Mouse (Mus musculus): ENCODE data around the gene Auts2. TPM values are rescaled to one million over a fixed set of nuclear protein-coding genes. Genes with fewer than 3 reads are reported as not detected.

Gene Auts2
- polyA plus RNA-seq, 1 experiment from 2014 or later = 69.8 TPM

DNA sequence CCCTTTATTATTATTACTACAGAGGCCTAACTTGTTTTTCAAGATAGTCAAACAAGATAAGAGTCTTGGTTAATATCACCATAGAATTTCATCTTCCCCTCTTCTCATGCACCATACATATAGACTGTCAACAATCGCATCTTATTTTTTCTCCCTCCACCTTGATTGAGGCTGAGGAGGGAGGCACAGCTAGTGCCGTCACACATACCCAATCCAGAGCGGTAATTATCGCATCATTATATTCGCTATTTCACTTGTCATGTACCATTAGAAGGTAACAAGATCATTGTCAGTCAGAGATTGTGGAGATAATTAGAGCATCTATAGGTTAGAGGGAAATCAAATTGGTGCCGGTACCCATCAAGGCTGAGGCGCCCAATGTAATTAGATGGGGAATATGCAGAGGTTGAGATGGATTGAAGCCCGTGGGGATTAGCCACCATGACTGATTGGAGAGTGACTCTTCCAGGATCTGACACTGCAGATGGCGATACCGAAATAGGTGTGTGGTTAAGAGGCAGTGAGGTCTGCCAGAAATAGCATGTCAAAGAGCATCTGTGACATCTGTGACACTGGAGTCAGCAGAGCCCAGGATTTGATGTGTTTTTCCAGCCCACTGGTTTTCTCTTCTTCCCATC is 1107.8 kb downstream of the Auts2 start:
- 0 out of 2 replicates have a peak, but pooled peaks cover 5% of the 10 kb centered on the region for H3K4me1 ChIP-seq
- H3K27me3 ChIP-seq = no peaks in the 10 kb centered on the region
- H3K27ac ChIP-seq = no peak overlapping the region
- no peaks in the 10 kb centered on the region for H3K9me3 ChIP-seq
- 75% methylated on average over 10 of the region's 10 CpGs for WGBS
- peaks cover 37% of the 10 kb centered on the region for H3K36me3 ChIP-seq
- ATAC-seq (ENCODE audit: insufficient number of reproducible peaks, insufficient read depth, low FRiP score, low TSS enrichment, low read depth) = no peak
- H3K9ac ChIP-seq = no peak overlapping the region
- H3K4me3 ChIP-seq = no peak overlapping the region
- no peak overlapping the region for H3K4me2 ChIP-seq

DNA sequence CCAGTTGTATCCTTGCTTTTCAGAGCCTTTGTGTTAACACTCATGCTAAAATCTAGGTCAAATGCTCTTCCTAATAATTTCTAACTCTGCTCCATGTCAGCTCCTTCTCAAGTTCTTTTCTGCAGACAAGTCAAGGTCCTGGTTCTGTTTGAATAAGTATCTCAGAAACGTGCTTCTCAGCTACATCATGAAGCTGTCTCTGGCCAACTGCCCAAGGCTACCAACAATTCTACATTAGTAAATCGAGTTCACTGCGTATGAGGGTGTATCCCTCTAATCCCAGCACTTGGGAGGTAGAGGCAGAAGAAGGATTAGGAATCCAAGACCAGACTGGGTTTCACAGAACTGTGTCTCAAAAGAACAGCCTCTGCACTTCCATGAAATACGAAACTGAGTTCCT is 1109.9 kb downstream of the Auts2 start:
- peaks cover 5% of the 10 kb centered on the region; the same call in 1 of the 2 replicates for H3K4me1 ChIP-seq
- H3K4me3 ChIP-seq = no peak overlapping the region
- no peak overlapping the region for H3K4me2 ChIP-seq
- H3K36me3 ChIP-seq = peaks cover 16% of the 10 kb centered on the region
- H3K27ac ChIP-seq = no peak overlapping the region
- no peak for ATAC-seq (ENCODE audit: insufficient number of reproducible peaks, insufficient read depth, low FRiP score, low TSS enrichment, low read depth)
- H3K27me3 ChIP-seq = peaks cover 5% of the 10 kb centered on the region; the same call in 1 of the 2 replicates
- no peaks in the 10 kb centered on the region for H3K9me3 ChIP-seq
- WGBS = 86% methylated on average over 4 of the region's 4 CpGs
- H3K9ac ChIP-seq = no peak overlapping the region

DNA sequence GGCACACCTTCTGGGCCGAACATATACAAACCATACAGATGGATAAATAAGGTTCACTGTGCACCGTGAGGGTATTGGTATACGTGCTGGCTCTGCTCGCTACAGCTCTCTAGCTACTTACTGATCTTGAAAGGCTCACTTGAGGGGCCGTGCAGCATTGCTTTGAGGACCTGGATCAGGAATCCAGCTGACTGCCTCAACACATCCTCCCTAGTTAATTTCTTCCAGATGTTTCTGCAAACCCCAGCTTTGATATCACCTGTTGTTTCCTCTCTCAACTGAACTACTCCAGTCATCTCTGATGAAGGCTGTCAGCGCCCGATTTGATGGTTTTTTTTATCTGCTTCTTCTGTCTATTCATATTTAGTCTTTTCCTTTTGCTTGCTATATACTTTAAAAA is 1111.2 kb downstream of the Auts2 start:
- ATAC-seq (ENCODE audit: insufficient number of reproducible peaks, insufficient read depth, low FRiP score, low TSS enrichment, low read depth) = no peak
- Histone ChIP-seq H3K9ac (no peak overlapping the region), H3K27me3 (peaks cover 5% of the 10 kb centered on the region; the same call in 1 of the 2 replicates), H3K4me2 (no peak overlapping the region), H3K4me1 (peaks cover 5% of the 10 kb centered on the region; the same call in 1 of the 2 replicates), H3K9me3 (no peaks in the 10 kb centered on the region), H3K36me3 (peaks cover 8% of the 10 kb centered on the region), H3K27ac (no peak overlapping the region), H3K4me3 (no peak overlapping the region)
- WGBS = 40% methylated on average over 7 of the region's 7 CpGs

DNA sequence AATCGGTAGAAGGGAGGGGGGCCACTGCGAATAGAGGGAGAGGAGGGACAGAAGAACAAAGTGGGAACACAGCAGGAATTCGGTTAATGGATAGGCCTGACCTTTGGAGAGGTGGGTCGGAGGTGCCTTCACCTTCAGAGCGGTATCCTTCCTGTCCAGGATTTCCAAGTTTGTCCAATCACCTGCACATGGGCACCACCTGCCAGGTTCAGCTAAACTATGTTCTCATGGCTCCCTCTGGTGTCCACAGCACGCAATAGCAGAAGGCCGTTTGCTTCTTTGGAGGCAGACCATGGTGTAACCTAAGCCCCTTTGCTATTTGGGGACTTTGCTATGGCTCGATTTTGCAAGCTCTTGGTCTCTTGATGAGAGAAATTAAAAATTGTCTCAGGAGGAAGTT is 1113.0 kb downstream of the Auts2 start:
- Histone ChIP-seq H3K36me3 (no peaks in the 10 kb centered on the region), H3K9ac (no peak overlapping the region), H3K4me2 (no peak overlapping the region), H3K4me1 (peaks cover 5% of the 10 kb centered on the region; the same call in 1 of the 2 replicates), H3K4me3 (no peak overlapping the region), H3K27me3 (peaks cover 5% of the 10 kb centered on the region; the same call in 1 of the 2 replicates), H3K9me3 (no peaks in the 10 kb centered on the region), H3K27ac (no peak overlapping the region)
- 20% methylated on average over 8 of the region's 8 CpGs for WGBS
- no peak for ATAC-seq (ENCODE audit: insufficient number of reproducible peaks, insufficient read depth, low FRiP score, low TSS enrichment, low read depth)

DNA sequence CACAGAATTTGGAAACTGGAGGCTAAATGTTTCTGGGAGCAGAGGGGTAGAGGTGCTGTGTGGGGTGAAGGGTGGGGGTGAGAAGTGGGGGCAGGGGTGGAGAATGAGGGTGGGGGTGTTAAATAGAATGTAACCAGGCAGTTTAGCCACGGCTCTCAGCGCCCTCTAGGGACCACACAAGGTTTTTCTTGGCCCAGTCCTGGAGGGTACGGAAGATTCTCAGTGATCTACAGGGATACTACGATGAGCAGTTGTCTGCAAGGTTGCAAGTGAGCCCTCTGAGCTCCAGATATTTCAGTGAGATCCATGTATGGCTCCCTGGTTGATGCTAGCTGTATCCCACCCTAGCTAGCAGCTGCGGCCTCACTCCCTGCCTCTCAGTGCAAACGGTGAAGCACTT is 1113.6 kb downstream of the Auts2 start:
- 58% methylated on average over 6 of the region's 6 CpGs for WGBS
- Histone ChIP-seq H3K9me3 (no peaks in the 10 kb centered on the region), H3K36me3 (no peaks in the 10 kb centered on the region)

DNA sequence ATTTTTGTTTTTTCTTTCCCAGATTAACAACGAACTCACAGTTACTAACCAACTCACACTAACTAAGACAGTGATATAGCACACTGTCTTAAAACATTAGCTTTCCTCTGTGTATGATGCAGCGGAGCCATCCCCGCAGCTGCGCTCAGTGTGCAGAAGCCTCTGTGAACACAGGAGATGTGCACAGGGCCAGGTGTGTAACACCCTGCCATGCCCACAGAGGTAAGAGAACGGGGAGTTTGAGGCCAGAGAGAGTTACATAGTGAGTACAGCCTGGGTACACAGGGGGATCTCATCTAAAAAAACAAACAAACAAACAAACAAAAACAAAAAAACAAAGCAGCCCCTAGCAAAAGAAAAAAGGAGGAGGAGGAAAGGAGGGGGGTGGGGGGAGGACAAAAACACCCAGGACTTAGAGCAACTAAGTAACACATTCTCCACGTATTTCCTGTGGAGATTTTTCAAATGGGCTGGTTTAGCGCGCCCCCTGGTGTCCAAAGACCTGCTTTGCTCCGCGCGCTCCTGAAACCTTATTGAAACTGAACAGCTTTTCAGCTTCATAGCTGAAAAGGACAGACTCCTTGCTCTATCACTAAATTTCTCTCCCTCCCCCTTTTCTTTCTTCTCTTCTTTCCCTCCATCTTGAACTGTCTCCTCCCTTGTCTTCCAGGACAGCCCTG is 1115.3 kb downstream of the Auts2 start:
- Histone ChIP-seq H3K4me2 (no peak overlapping the region), H3K9ac (no peak overlapping the region), H3K9me3 (no peaks in the 10 kb centered on the region), H3K36me3 (no peaks in the 10 kb centered on the region), H3K27ac (no peak overlapping the region), H3K4me3 (no peak overlapping the region), H3K27me3 (peaks cover 5% of the 10 kb centered on the region; the same call in 1 of the 2 replicates), H3K4me1 (peaks cover 5% of the 10 kb centered on the region; the same call in 1 of the 2 replicates)
- ATAC-seq (ENCODE audit: insufficient number of reproducible peaks, insufficient read depth, low FRiP score, low TSS enrichment, low read depth) = no peak
- WGBS = 37% methylated on average over 11 of the region's 11 CpGs

More for the DNA sequence above, 1113.6 kb downstream of the Auts2 start:
- Histone ChIP-seq H3K27me3 (peaks cover 5% of the 10 kb centered on the region; the same call in 1 of the 2 replicates), H3K27ac (no peak overlapping the region), H3K9ac (no peak overlapping the region), H3K4me2 (no peak overlapping the region), H3K4me1 (peaks cover 5% of the 10 kb centered on the region; the same call in 1 of the 2 replicates), H3K4me3 (no peak overlapping the region)
- no peak for ATAC-seq (ENCODE audit: insufficient number of reproducible peaks, insufficient read depth, low FRiP score, low TSS enrichment, low read depth)

DNA sequence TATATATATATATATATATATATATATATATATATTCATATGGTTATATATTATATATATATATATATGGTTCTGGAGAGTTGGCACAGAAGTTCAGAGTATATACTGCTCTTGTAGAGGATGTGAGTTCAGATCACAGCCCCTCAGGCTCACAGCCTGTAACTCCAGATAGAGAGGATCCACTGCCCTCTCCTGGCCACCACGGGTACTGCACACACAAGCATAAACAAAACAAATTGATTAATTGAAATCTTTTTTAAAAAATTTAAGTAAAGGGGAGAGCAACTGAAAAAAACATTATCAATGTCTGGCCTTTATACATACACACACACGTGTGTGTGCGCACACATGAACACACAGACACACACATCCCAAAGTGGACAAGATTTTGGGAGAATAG is 1120.4 kb downstream of the Auts2 start:
- H3K4me2 ChIP-seq = no peak overlapping the region
- WGBS = 83% methylated on average over 3 of the region's 3 CpGs
- no peak overlapping the region for H3K27ac ChIP-seq
- H3K27me3 ChIP-seq = no peaks in the 10 kb centered on the region
- H3K9ac ChIP-seq = no peak overlapping the region
- ATAC-seq (ENCODE audit: insufficient number of reproducible peaks, insufficient read depth, low FRiP score, low TSS enrichment, low read depth) = no peak
- no peaks in the 10 kb centered on the region for H3K4me1 ChIP-seq
- H3K36me3 ChIP-seq = no peaks in the 10 kb centered on the region
- no peaks in the 10 kb centered on the region for H3K9me3 ChIP-seq
- no peak overlapping the region for H3K4me3 ChIP-seq

DNA sequence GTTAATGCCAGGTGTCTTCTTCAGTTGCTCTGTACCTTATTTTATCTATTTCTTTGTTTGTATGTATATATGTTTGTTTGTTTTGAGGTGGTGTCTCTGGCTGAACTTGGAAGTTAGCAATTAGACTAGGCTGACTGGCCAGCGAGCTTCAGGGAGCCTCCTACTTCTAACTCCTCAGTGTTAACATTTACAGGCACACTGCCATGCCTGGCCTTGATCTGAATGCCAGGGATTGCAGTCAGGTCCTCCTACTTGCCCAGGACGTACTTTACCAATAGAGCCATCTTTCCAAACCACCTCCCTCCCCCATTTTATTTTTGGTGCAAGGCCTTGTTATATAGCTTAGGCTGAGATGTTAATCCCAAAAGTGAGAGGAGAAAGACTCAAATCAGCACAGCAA is 1122.7 kb downstream of the Auts2 start:
- whole genome bisulfite sequencing = 81% methylated on average over 2 of the region's 2 CpGs
- ATAC-seq (ENCODE audit: insufficient number of reproducible peaks, insufficient read depth, low FRiP score, low TSS enrichment, low read depth) = no peak

DNA sequence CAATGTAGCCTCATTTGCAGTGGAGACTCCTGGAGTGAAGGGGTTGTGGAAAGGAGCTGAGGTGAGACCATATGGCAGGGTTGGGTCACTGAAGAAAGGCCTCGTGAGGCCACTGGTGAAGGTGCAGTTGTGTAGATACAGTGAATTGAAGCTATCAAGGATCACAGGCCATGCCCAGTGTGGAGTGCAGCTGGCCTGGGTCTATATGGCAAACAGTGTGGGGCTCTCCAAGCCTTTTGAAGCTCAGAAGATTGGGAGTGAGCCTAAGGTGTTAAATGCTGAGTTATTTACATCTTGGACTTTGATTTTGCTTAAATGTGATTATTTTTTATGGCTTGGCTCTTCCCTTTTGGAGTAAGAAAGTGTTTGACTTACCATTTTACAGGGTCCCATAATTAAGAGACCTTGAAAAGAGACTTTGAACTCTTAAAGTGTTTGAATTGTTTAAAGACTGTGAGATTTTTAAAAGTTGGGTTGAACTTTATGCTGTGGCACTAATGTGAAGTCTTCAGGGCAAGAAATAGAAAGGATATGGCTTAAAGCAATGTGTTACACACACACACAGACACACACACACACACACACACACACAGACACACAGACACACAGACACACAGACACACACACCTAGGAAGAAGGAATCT is 1127.1 kb downstream of the Auts2 start:
- H3K4me2 ChIP-seq = no peak overlapping the region
- no peaks in the 10 kb centered on the region for H3K4me1 ChIP-seq
- ATAC-seq (ENCODE audit: insufficient number of reproducible peaks, insufficient read depth, low FRiP score, low TSS enrichment, low read depth) = no peak
- no peaks in the 10 kb centered on the region for H3K9me3 ChIP-seq
- H3K27me3 ChIP-seq = no peaks in the 10 kb centered on the region
- no peak overlapping the region for H3K27ac ChIP-seq
- H3K4me3 ChIP-seq = no peak overlapping the region
- no peaks in the 10 kb centered on the region for H3K36me3 ChIP-seq
- WGBS = 84% methylated on average over 1 of the region's 1 CpGs
- no peak overlapping the region for H3K9ac ChIP-seq

More for the DNA sequence above, 1122.7 kb downstream of the Auts2 start:
- Histone ChIP-seq H3K36me3 (no peaks in the 10 kb centered on the region), H3K9ac (no peak overlapping the region), H3K27me3 (no peaks in the 10 kb centered on the region), H3K27ac (no peak overlapping the region), H3K4me2 (no peak overlapping the region), H3K9me3 (no peaks in the 10 kb centered on the region), H3K4me1 (no peaks in the 10 kb centered on the region), H3K4me3 (no peak overlapping the region)

DNA sequence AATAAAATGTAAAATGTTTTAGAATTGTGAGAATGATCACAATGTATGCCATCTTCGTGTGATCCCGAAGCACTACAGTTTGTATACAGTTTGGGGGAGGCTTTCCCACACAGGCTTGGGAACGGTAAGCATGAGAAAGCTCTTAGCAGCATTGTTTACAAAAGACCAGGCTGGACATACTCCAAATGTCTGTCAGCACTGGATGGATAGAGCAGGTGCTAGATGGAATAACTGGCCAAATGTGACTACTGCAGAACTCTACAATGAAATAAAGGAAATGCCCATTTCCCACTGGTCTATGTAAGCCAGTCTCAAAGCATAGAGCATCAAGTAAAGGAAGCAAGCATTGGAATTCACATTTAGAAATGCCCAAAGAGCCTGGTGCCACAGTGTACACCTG is 1144.9 kb downstream of the Auts2 start:
- Histone ChIP-seq H3K27ac (no peak overlapping the region), H3K4me3 (no peak overlapping the region), H3K36me3 (no peaks in the 10 kb centered on the region), H3K27me3 (no peaks in the 10 kb centered on the region), H3K9ac (no peak overlapping the region), H3K4me1 (no peaks in the 10 kb centered on the region), H3K4me2 (no peak overlapping the region), H3K9me3 (0 out of 2 replicates have a peak, but pooled peaks cover 4% of the 10 kb centered on the region)
- 75% methylated on average over 3 of the region's 3 CpGs for WGBS
- ATAC-seq (ENCODE audit: insufficient number of reproducible peaks, insufficient read depth, low FRiP score, low TSS enrichment, low read depth) = no peak

DNA sequence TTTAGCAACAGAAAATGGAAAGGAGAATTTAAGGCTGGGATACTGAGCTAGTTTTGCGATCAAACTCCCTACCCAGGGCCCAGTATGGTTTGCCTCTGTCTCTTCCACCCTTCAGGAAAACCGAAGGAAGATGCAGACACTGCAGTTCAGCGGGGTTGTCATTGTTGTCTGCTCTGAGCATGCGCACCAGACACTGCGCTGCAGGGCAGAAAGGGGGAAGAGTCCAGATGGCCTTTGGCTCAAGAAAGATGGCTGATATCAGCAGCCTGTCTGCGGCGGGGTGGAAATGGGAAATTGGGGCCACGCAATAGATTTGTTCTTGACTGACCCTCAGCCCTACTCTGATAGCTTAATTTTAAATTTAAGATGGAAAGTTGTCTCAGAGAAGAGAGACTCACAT is 1147.4 kb downstream of the Auts2 start:
- 0 out of 2 replicates have a peak, but pooled peaks cover 4% of the 10 kb centered on the region for H3K9me3 ChIP-seq
- H3K27me3 ChIP-seq = no peaks in the 10 kb centered on the region
- H3K4me3 ChIP-seq = no peak overlapping the region
- H3K27ac ChIP-seq = no peak overlapping the region
- H3K4me2 ChIP-seq = no peak overlapping the region
- H3K36me3 ChIP-seq = no peaks in the 10 kb centered on the region
- no peaks in the 10 kb centered on the region for H3K4me1 ChIP-seq
- WGBS = 87% methylated on average over 8 of the region's 8 CpGs
- no peak overlapping the region for H3K9ac ChIP-seq
- ATAC-seq (ENCODE audit: insufficient number of reproducible peaks, insufficient read depth, low FRiP score, low TSS enrichment, low read depth) = no peak
